Mouse (Mus musculus) heart, embryonic 10.5 days (tissue): ENCODE results near the gene Cuedc1. TPM values are rescaled to one million over a fixed set of nuclear protein-coding genes. Genes with fewer than 3 reads are reported as not detected.
A peak's percentile ranks its signal among the peaks of the same experiment; 100 is the strongest.

Source experiments
- DNase-seq: peaks from one replicate; pipeline ENCODE4 v3.0.0-alpha.2; 2017; ENCODE audit warnings: low spot score
- H3K27ac ChIP-seq: fragments of 300-500 bp; sonication (generic); 2 replicates; pipeline ENCODE4 v1.5.1; 2016; ENCODE audit warnings: mild to moderate bottlenecking
- H3K27me3 ChIP-seq: fragments of 300-500 bp; sonication (generic); 2 replicates; pipeline ENCODE4 v1.6.1; 2016; ENCODE audit warnings: mild to moderate bottlenecking; ENCODE audit not compliant: poor library complexity, insufficient read depth, severe bottlenecking
- H3K36me3 ChIP-seq: fragments of 300-500 bp; sonication (generic); 2 replicates; pipeline ENCODE4 v1.6.1; 2016; ENCODE audit warnings: mild to moderate bottlenecking, moderate library complexity
- H3K4me1 ChIP-seq: fragments of 300-500 bp; sonication (generic); 2 replicates; pipeline ENCODE4 v1.6.1; 2016; ENCODE audit warnings: mild to moderate bottlenecking
- H3K4me3 ChIP-seq: fragments of 300-500 bp; sonication (generic); 2 replicates; pipeline ENCODE4 v1.5.1; 2016; ENCODE audit warnings: mild to moderate bottlenecking, moderate library complexity
- H3K9me3 ChIP-seq: fragments of 300-500 bp; sonication (generic); 2 replicates; pipeline ENCODE4 v1.6.1; 2016; ENCODE audit warnings: mild to moderate bottlenecking, moderate library complexity
- WGBS: fragments of 180-500 bp; shearing (Covaris S2); methylation state at CpG from one replicate; pipeline ENCODE4 v1.1.7; 2016; 5-methylcytosine and 5-hydroxymethylcytosine counted together
- polyA plus RNA-seq: library from polyadenylated mRNA; unstranded; fragments of >200 nt; fragmentation: Nextera tagmentation; extraction: Ambion mirVana; gene quantifications from 2 replicates; pipeline ENCODE4 v1.2.1, GENCODE M21; 2016

The Cuedc1 gene
- polyA plus RNA-seq, 1 experiment from 2014 or later: 17.9 TPM

DNA sequence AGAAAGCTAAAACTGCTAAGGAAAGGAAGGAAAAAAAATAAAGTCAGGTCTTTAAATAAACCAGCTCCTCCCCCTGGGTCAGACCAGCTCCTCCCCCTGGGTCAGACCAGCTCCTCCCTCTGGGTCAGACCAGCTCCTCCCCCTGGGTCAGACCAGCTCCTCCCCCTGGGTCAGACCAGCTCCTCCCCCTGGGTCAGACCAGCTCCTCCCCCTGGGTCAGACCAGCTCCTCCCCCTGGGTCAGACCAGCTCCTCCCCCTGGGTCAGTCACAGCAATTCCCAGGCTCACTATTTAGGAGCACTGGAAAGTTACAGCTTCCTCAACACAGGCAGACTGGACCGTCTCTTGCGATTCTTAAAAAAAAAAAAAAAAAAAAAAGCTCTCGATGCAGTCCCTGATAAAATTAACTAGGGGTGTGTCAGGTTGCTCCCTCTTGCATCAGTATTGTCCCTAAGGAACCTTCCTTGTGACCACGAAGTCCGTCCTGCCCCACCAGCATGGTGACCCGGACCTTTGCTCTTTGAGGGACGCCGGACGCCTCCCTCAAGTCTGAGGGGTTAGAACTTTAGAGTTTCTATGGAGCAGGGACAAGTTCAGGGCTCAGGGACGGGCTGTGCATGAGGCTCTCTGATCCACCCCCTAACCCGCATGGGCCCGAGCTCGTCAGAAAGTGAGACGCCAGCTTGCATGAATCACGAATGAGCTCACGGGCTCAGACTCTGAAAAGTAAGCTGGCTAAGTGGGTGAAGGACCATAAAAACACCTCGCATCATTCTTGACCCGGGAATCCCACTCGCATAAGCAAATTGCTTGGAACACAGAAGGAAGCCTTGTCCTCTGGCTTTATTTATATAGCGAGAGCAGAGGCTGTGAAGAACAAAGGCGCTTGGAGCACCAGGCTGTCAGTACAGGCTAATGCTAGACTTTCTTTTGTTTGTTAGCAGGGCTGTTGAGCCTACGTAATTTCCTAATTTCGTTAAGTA is 137.7 kb downstream of the Cuedc1 start:
- WGBS: 17% methylated on average over 23 of the region's 23 CpGs
- no peaks in the 10 kb centered on the region for H3K27me3 ChIP-seq
- H3K4me1 ChIP-seq: peaks cover 36% of the 10 kb centered on the region
- no peaks in the 10 kb centered on the region for H3K9me3 ChIP-seq
- H3K4me3 ChIP-seq: peak overlapping the region; percentile 42
- no peaks in the 10 kb centered on the region for H3K36me3 ChIP-seq
- peak overlapping the region; percentile 83 for H3K27ac ChIP-seq
- no peak for DNase-seq

DNA sequence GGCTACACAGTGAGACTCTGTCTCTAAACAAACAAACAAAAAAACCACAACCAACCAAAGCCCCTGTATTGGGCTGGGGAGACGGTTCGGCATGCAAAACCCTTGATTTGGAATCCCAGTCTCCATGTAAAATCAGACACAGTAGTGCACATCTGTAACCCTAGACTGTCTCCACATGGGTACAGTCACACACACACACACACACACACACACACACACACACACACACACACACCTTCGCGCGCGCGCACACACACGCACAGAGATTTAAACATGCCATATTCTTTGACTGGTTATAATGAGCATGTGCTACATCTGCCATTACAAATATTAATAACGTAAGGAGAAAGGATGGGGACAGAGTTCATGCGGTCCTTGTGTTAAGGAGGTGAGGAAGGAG is 142.4 kb downstream of the Cuedc1 start:
- 88% methylated on average over 10 of the region's 10 CpGs for WGBS
- Histone ChIP-seq H3K27ac (peak overlapping the region; percentile 79), H3K27me3 (no peaks in the 10 kb centered on the region), H3K9me3 (no peaks in the 10 kb centered on the region), H3K4me1 (peaks cover 31% of the 10 kb centered on the region), H3K36me3 (no peaks in the 10 kb centered on the region), H3K4me3 (no peak overlapping the region)
- no peak for DNase-seq

DNA sequence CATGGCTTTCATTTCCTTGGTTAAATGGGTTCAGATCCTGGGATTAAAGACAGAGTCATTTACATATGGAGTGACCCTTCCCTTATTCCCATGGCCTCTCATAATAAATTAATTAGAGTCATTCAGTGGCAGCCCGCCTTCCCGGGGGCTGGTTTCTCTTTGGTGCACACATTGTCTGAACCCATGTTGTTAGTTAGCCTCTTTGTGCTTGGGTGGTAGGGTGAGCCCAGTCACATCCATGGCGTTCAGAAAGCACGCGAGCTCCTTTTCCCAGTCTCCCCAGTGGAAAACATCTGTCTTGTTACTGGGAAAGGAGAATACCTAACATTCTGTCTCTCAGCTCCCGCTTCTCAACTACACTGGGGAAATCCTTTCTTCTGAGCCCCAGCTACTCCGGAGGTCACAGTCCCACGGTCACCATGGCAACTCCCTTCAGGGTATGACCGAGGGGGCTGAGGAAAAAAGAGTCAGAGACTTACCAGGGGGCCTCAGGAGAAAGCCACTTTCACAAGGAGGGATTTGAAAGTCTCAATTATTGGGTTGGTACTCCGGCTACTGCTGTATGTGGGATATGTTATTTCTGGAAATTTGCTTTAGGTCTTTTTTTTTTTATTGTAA is 143.0 kb downstream of the Cuedc1 start:
- WGBS: 25% methylated on average over 10 of the region's 10 CpGs
- Histone ChIP-seq H3K27me3 (no peaks in the 10 kb centered on the region), H3K4me3 (no peak overlapping the region), H3K27ac (peak overlapping the region; percentile 79), H3K36me3 (no peaks in the 10 kb centered on the region), H3K9me3 (no peaks in the 10 kb centered on the region), H3K4me1 (peaks cover 27% of the 10 kb centered on the region)
- DNase-seq: no peak

- Histone ChIP-seq H3K27ac (peak overlapping the region; percentile 78), H3K9me3 (no peaks in the 10 kb centered on the region), H3K4me1 (peaks cover 22% of the 10 kb centered on the region), H3K36me3 (no peaks in the 10 kb centered on the region), H3K27me3 (no peaks in the 10 kb centered on the region), H3K4me3 (no peak overlapping the region)
- 55% methylated on average over 12 of the region's 12 CpGs for WGBS
- DNase-seq: no peak
These were observed 143.8 kb downstream of the Cuedc1 start for GRCm38 (mm10) chr11:88241468-88242301.

Other genes with a start within 250 kb of the Cuedc1 start
- gene Mks1, start 244.8 kb upstream of the Cuedc1 start, polyA plus RNA-seq: 10.9 and 14.7 TPM in 2 replicates
- 0.20 TPM in 1 of 2 replicates, not detected in the other for gene Epx, start 222.5 kb upstream of the Cuedc1 start, polyA plus RNA-seq
- not detected in 2 replicates for gene Olfr462, start 205.8 kb upstream of the Cuedc1 start, polyA plus RNA-seq
- not detected in 2 replicates for gene Olfr463, start 200.7 kb upstream of the Cuedc1 start, polyA plus RNA-seq
- not detected in 2 replicates for gene Olfr464, start 177.1 kb upstream of the Cuedc1 start, polyA plus RNA-seq
- 21.7 and 26.1 TPM in 2 replicates for gene Dynll2, start 110.5 kb upstream of the Cuedc1 start, polyA plus RNA-seq
- gene Srsf1, start 50.7 kb upstream of the Cuedc1 start, polyA plus RNA-seq: 199 and 306 TPM in 2 replicates
- 24.2 and 34.1 TPM in 2 replicates for gene Vezf1, start 29.8 kb upstream of the Cuedc1 start, polyA plus RNA-seq
- gene Mrps23, start 106.3 kb downstream of the Cuedc1 start, polyA plus RNA-seq: 74.6 and 82.3 TPM in 2 replicates
- gene Ccdc182, start 196.0 kb downstream of the Cuedc1 start, polyA plus RNA-seq: 0.18 TPM in 1 of 2 replicates, not detected in the other